Mouse (Mus musculus) limb, embryonic 12.5 days (tissue): ENCODE measurements around the gene Tas1r1. TPM values are rescaled to one million over a fixed set of nuclear protein-coding genes. Genes with fewer than 3 reads are reported as not detected.
A peak's percentile ranks its signal among the peaks of the same experiment; 100 is the strongest.

Experiments
- ATAC-seq: fragments of 200-750 bp; cut with Nextera tagmentation; 2 replicates; pipeline ENCODE4 v1.8.0; 2017; ENCODE audit warnings: low read depth, moderate TSS enrichment; ENCODE audit not compliant: insufficient number of reproducible peaks, insufficient read depth, low FRiP score, low TSS enrichment
- H3K27ac ChIP-seq: fragments of 300-500 bp; sonication (generic); 2 replicates; pipeline ENCODE4 v1.5.1; 2016; ENCODE audit warnings: mild to moderate bottlenecking, moderate library complexity
- H3K27me3 ChIP-seq: fragments of 300-500 bp; sonication (generic); 2 replicates; pipeline ENCODE4 v1.6.1; 2016; ENCODE audit warnings: mild to moderate bottlenecking, moderate library complexity
- H3K36me3 ChIP-seq: fragments of 300-500 bp; sonication (generic); 2 replicates; pipeline ENCODE4 v1.6.1; 2016; ENCODE audit warnings: mild to moderate bottlenecking, moderate library complexity
- H3K4me1 ChIP-seq: fragments of 300-500 bp; sonication (generic); replicated peaks from 2 replicates; pipeline ENCODE4 v1.6.1; 2016
- H3K4me2 ChIP-seq: fragments of 300-500 bp; sonication (generic); 2 replicates; pipeline ENCODE4 v1.6.1; 2016; ENCODE audit warnings: mild to moderate bottlenecking, moderate library complexity
- H3K4me3 ChIP-seq: fragments of 300-500 bp; sonication (generic); replicated peaks from 2 replicates; pipeline ENCODE4 v1.5.1; 2016; ENCODE audit warnings: mild to moderate bottlenecking
- H3K9ac ChIP-seq: fragments of 300-500 bp; sonication (generic); replicated peaks from 2 replicates; pipeline ENCODE4 v1.6.1; 2016; ENCODE audit warnings: mild to moderate bottlenecking, moderate library complexity
- H3K9me3 ChIP-seq: fragments of 300-500 bp; sonication (generic); 2 replicates; pipeline ENCODE4 v1.6.1; 2016; ENCODE audit warnings: mild to moderate bottlenecking, moderate library complexity
- WGBS: fragments of 180-500 bp; shearing (Covaris S2); methylation state at CpG from one replicate; pipeline ENCODE4 v1.1.7; 2016; 5-methylcytosine and 5-hydroxymethylcytosine counted together
- polyA plus RNA-seq: library from polyadenylated mRNA; unstranded; fragments of >200 nt; fragmentation: Nextera tagmentation; extraction: Ambion mirVana; gene quantifications from 2 replicates; pipeline ENCODE4 v1.2.1, GENCODE M21; 2016

Gene Tas1r1
- polyA plus RNA-seq, 1 experiment from 2014 or later = 1.1 TPM

- WGBS = 81% methylated on average over 9 of the region's 9 CpGs
- H3K9ac ChIP-seq = no peak overlapping the region
- H3K4me2 ChIP-seq = no peak overlapping the region
- H3K27ac ChIP-seq = no peak overlapping the region
- ATAC-seq = no peak
- peaks cover 24% of the 10 kb centered on the region for H3K4me1 ChIP-seq
- no peaks in the 10 kb centered on the region for H3K36me3 ChIP-seq
- no peak overlapping the region for H3K4me3 ChIP-seq
- H3K27me3 ChIP-seq = no peaks in the 10 kb centered on the region
- H3K9me3 ChIP-seq = no peaks in the 10 kb centered on the region
These were observed 36.2 kb upstream of the Tas1r1 start for GRCm38 (mm10) chr4:152074548-152074947.

- H3K9ac ChIP-seq = no peak overlapping the region
- H3K27me3 ChIP-seq = no peaks in the 10 kb centered on the region
- ATAC-seq = no peak
These were observed 35.3 kb upstream of the Tas1r1 start for GRCm38 (mm10) chr4:152073715-152074114.

GRCm38 (mm10) chr4:152072655-152073054, 34.3 kb upstream of the Tas1r1 start:
- no peaks in the 10 kb centered on the region for H3K9me3 ChIP-seq
- H3K4me1 ChIP-seq = peaks cover 24% of the 10 kb centered on the region
- no peaks in the 10 kb centered on the region for H3K36me3 ChIP-seq
- no peaks in the 10 kb centered on the region for H3K27me3 ChIP-seq
- no peak overlapping the region for H3K4me3 ChIP-seq
- ATAC-seq = no peak
- WGBS = 74% methylated on average over 10 of the region's 10 CpGs
- H3K9ac ChIP-seq = no peak overlapping the region; the same call in 1 of the 2 replicates
- H3K4me2 ChIP-seq = no peak overlapping the region
- H3K27ac ChIP-seq = no peak overlapping the region

More at GRCm38 (mm10) chr4:152073715-152074114, 35.3 kb upstream of the Tas1r1 start:
- H3K4me3 ChIP-seq = no peak overlapping the region
- H3K9me3 ChIP-seq = no peaks in the 10 kb centered on the region
- H3K27ac ChIP-seq = no peak overlapping the region
- 73% methylated on average over 6 of the region's 6 CpGs for WGBS
- H3K4me2 ChIP-seq = no peak overlapping the region
- H3K4me1 ChIP-seq = peaks cover 24% of the 10 kb centered on the region
- H3K36me3 ChIP-seq = no peaks in the 10 kb centered on the region

- Histone ChIP-seq H3K4me2 (no peak within 1 kb of the TSS), H3K4me3 (no peak within 1 kb of the TSS), H3K9me3 (no peaks in the 10 kb centered on the region), H3K27me3 (no peaks in the 10 kb centered on the region), H3K4me1 (peaks cover 24% of the 10 kb centered on the region), H3K36me3 (no peaks in the 10 kb centered on the region), H3K27ac (0 out of 2 replicates have a peak within 1 kb of the TSS, but pooled peaks have one; percentile 13), H3K9ac (no peak within 1 kb of the TSS; the same call in 1 of the 2 replicates)
- no peak for ATAC-seq
- 67% methylated on average over 10 of the region's 10 CpGs for WGBS
These were observed 33.8 kb upstream of the Tas1r1 start, which contains the start of gene Plekhg5 for GRCm38 (mm10) chr4:152072121-152072601. TSS of gene Plekhg5 (plus strand) at chr4:152072498.

GRCm38 (mm10) chr4:152070494-152071396, 32.4 kb upstream of the Tas1r1 start:
- peaks cover 22% of the 10 kb centered on the region for H3K4me1 ChIP-seq
- H3K4me2 ChIP-seq = no peak overlapping the region
- 73% methylated on average over 11 of the region's 11 CpGs for WGBS
- H3K4me3 ChIP-seq = no peak overlapping the region
- ATAC-seq = no peak
- no peak overlapping the region for H3K9ac ChIP-seq
- H3K27ac ChIP-seq = 0 out of 2 replicates have a peak overlapping the region, but pooled peaks have one; percentile 35
- H3K36me3 ChIP-seq = no peaks in the 10 kb centered on the region
- H3K9me3 ChIP-seq = no peaks in the 10 kb centered on the region
- H3K27me3 ChIP-seq = no peaks in the 10 kb centered on the region

GRCm38 (mm10) chr4:152069245-152069644, 30.9 kb upstream of the Tas1r1 start:
- H3K9ac ChIP-seq = no peak overlapping the region
- no peak overlapping the region for H3K27ac ChIP-seq
- H3K4me2 ChIP-seq = no peak overlapping the region
- no peaks in the 10 kb centered on the region for H3K27me3 ChIP-seq
- no peak overlapping the region for H3K4me3 ChIP-seq
- H3K4me1 ChIP-seq = peaks cover 18% of the 10 kb centered on the region
- no peaks in the 10 kb centered on the region for H3K9me3 ChIP-seq
- no peaks in the 10 kb centered on the region for H3K36me3 ChIP-seq
- ATAC-seq = no peak
- WGBS = 74% methylated on average over 3 of the region's 3 CpGs

GRCm38 (mm10) chr4:152068166-152068724, 29.9 kb upstream of the Tas1r1 start:
- no peak for ATAC-seq
- WGBS = 82% methylated on average over 6 of the region's 6 CpGs
- no peak overlapping the region for H3K9ac ChIP-seq

GRCm38 (mm10) chr4:152067280-152067679, 28.9 kb upstream of the Tas1r1 start:
- ATAC-seq = no peak
- Histone ChIP-seq H3K27ac (no peak overlapping the region), H3K4me2 (no peak overlapping the region), H3K4me1 (peaks cover 12% of the 10 kb centered on the region), H3K4me3 (no peak overlapping the region), H3K27me3 (no peaks in the 10 kb centered on the region), H3K9ac (no peak overlapping the region), H3K36me3 (peaks cover 9% of the 10 kb centered on the region), H3K9me3 (no peaks in the 10 kb centered on the region)

More at GRCm38 (mm10) chr4:152068166-152068724, 29.9 kb upstream of the Tas1r1 start:
- Histone ChIP-seq H3K36me3 (no peaks in the 10 kb centered on the region; the same call in 1 of the 2 replicates), H3K4me3 (no peak overlapping the region), H3K9me3 (no peaks in the 10 kb centered on the region), H3K27me3 (no peaks in the 10 kb centered on the region), H3K4me1 (peaks cover 18% of the 10 kb centered on the region), H3K4me2 (no peak overlapping the region), H3K27ac (no peak overlapping the region)

GRCm38 (mm10) chr4:152062390-152063110, 24.2 kb upstream of the Tas1r1 start:
- ATAC-seq = no peak
- H3K27me3 ChIP-seq = no peaks in the 10 kb centered on the region
- no peaks in the 10 kb centered on the region for H3K4me1 ChIP-seq
- WGBS = 77% methylated on average over 9 of the region's 9 CpGs
- H3K4me3 ChIP-seq = no peak overlapping the region
- no peak overlapping the region for H3K4me2 ChIP-seq
- H3K27ac ChIP-seq = no peak overlapping the region
- H3K9me3 ChIP-seq = no peaks in the 10 kb centered on the region
- no peak overlapping the region for H3K9ac ChIP-seq
- H3K36me3 ChIP-seq = peaks cover 52% of the 10 kb centered on the region

- Histone ChIP-seq H3K9ac (no peak overlapping the region), H3K4me3 (no peak overlapping the region), H3K4me1 (peaks cover 8% of the 10 kb centered on the region), H3K27me3 (no peaks in the 10 kb centered on the region), H3K36me3 (peaks cover 87% of the 10 kb centered on the region), H3K27ac (no peak overlapping the region), H3K4me2 (no peak overlapping the region), H3K9me3 (no peaks in the 10 kb centered on the region)
- WGBS = 71% methylated on average over 6 of the region's 6 CpGs
- no peak for ATAC-seq
These were observed 6.2 kb upstream of the Tas1r1 start for GRCm38 (mm10) chr4:152044609-152045008.

- WGBS = 86% methylated on average over 3 of the region's 3 CpGs
- Histone ChIP-seq H3K27ac (no peak overlapping the region), H3K36me3 (peaks cover 73% of the 10 kb centered on the region)
These were observed 4.8 kb upstream of the Tas1r1 start for GRCm38 (mm10) chr4:152043171-152043570.

More at GRCm38 (mm10) chr4:152043171-152043570, 4.8 kb upstream of the Tas1r1 start:
- no peaks in the 10 kb centered on the region for H3K27me3 ChIP-seq
- no peak overlapping the region for H3K4me2 ChIP-seq
- no peak overlapping the region for H3K9ac ChIP-seq
- ATAC-seq = no peak
- peaks cover 13% of the 10 kb centered on the region for H3K4me1 ChIP-seq
- no peaks in the 10 kb centered on the region for H3K9me3 ChIP-seq
- no peak overlapping the region for H3K4me3 ChIP-seq
